Mouse (Mus musculus) hindbrain, embryonic 13.5 days (tissue): ENCODE measurements at regions not wholly inside any gene's neighbourhood (a gene's known extent, or its start where the extent isn't known, plus 50 kb on each side); places are given as distances from the start of the nearest gene placed in this dataset.

Source experiments
- ATAC-seq: fragments of 200-750 bp; cut with Nextera tagmentation; 2 replicates; pipeline ENCODE4 v1.8.0; 2017; ENCODE audit warnings: moderate TSS enrichment; ENCODE audit not compliant: low FRiP score
- H3K27ac ChIP-seq: fragments of 300-500 bp; sonication (generic); 2 replicates; pipeline ENCODE4 v1.5.1; 2015; ENCODE audit warnings: inconsistent platforms, mild to moderate bottlenecking, moderate library complexity
- H3K27me3 ChIP-seq: fragments of 300-500 bp; sonication (generic); 2 replicates; pipeline ENCODE4 v1.6.1; 2015; ENCODE audit warnings: mild to moderate bottlenecking, inconsistent platforms
- H3K36me3 ChIP-seq: fragments of 300-500 bp; sonication (generic); 2 replicates; pipeline ENCODE4 v1.6.1; 2015; ENCODE audit warnings: mild to moderate bottlenecking, inconsistent platforms
- H3K4me1 ChIP-seq: fragments of 300-500 bp; sonication (generic); replicated peaks from 2 replicates; pipeline ENCODE4 v1.6.1; 2015; ENCODE audit warnings: inconsistent platforms
- H3K4me2 ChIP-seq: fragments of 300-500 bp; sonication (generic); 2 replicates; pipeline ENCODE4 v1.6.1; 2015; ENCODE audit warnings: inconsistent platforms, mild to moderate bottlenecking, moderate library complexity
- H3K4me3 ChIP-seq: fragments of 300-500 bp; sonication (generic); 2 replicates; pipeline ENCODE4 v1.5.1; 2015; ENCODE audit warnings: mild to moderate bottlenecking, inconsistent platforms
- H3K9ac ChIP-seq: fragments of 300-500 bp; sonication (generic); 2 replicates; pipeline ENCODE4 v1.6.1; 2015; ENCODE audit warnings: mild to moderate bottlenecking, inconsistent platforms
- H3K9me3 ChIP-seq: fragments of 300-500 bp; sonication (generic); 2 replicates; pipeline ENCODE4 v1.6.1; 2016; ENCODE audit warnings: inconsistent platforms
- WGBS: fragments of 180-500 bp; shearing (Covaris S2); methylation state at CpG from one replicate; pipeline ENCODE4 v1.1.7; 2015; 5-methylcytosine and 5-hydroxymethylcytosine counted together

GRCm38 (mm10) chr14:89242159-89242558 is 771.0 kb upstream of the Pcdh20 start:
- WGBS, result 93% methylated on average over 1 of the region's 1 CpGs
- Histone ChIP-seq H3K27me3 (no peaks in the 10 kb centered on the region), H3K9me3 (no peaks in the 10 kb centered on the region), H3K4me1 (no peaks in the 10 kb centered on the region), H3K27ac (no peak overlapping the region), H3K4me3 (no peak overlapping the region), H3K36me3 (no peaks in the 10 kb centered on the region), H3K9ac (no peak overlapping the region), H3K4me2 (no peak overlapping the region)
- ATAC-seq, result no peak

GRCm38 (mm10) chr14:89236501-89236900 is 765.3 kb upstream of the Pcdh20 start:
- Histone ChIP-seq H3K27ac (no peak overlapping the region), H3K36me3 (no peaks in the 10 kb centered on the region)

DNA sequence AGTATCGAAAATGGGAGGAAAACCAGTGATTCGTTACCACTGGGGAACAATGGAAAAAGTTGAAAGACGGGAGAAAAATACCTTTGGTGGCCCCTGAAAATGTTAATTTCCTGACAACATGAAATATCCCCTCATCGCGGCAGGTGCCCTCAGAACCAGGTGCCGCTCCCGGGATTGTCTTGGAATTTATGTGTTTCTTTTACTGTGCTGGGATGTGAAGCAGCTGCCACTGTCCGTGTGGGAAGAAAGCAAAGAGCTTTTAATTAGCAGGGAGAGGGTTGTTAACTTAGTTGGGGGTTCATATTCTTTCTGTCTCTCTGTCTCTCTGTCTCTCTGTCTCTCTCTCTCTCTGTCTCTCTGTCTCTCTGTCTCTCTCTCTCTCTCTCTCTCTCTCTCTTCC is 759.3 kb upstream of the Pcdh20 start:
- no peak overlapping the region for H3K9ac ChIP-seq
- no peak for ATAC-seq

More at GRCm38 (mm10) chr14:89236501-89236900, 765.3 kb upstream of the Pcdh20 start:
- WGBS, result 82% methylated on average over 3 of the region's 3 CpGs
- Histone ChIP-seq H3K9ac (no peak overlapping the region), H3K27me3 (no peaks in the 10 kb centered on the region), H3K4me3 (no peak overlapping the region), H3K4me2 (no peak overlapping the region), H3K4me1 (no peaks in the 10 kb centered on the region), H3K9me3 (no peaks in the 10 kb centered on the region)
- ATAC-seq, result no peak

DNA sequence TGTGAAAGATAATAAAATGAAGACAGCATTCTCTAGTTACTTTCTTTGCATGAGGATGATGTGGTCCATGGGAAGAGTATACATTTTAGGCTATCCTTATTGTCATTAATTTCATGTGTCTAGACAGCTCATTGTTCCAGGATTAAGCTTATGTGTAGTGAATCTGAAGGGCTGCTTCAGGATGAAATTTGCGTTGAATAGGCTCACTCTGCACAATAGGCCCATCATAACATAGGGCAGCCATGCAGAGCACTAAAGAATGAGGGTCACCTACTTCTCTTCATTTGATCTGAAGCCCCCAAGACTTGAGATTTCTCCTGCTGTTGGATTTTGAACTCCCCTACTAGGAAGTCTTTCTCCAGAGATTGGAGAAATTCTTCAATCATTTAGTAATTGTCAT is 746.2 kb upstream of the Pcdh20 start:
- Histone ChIP-seq H3K4me1 (no peaks in the 10 kb centered on the region), H3K9me3 (no peaks in the 10 kb centered on the region), H3K27me3 (no peaks in the 10 kb centered on the region), H3K36me3 (no peaks in the 10 kb centered on the region), H3K4me2 (no peak overlapping the region), H3K4me3 (no peak overlapping the region), H3K9ac (no peak overlapping the region), H3K27ac (no peak overlapping the region)
- ATAC-seq, result no peak
- 56% methylated on average over 1 of the region's 1 CpGs for WGBS

More for the DNA sequence above, 759.3 kb upstream of the Pcdh20 start:
- Histone ChIP-seq H3K27me3 (no peaks in the 10 kb centered on the region), H3K9me3 (no peaks in the 10 kb centered on the region), H3K4me1 (peaks cover 4% of the 10 kb centered on the region; the same call in 1 of the 2 replicates), H3K36me3 (no peaks in the 10 kb centered on the region), H3K4me2 (peak overlapping the region; percentile 43), H3K27ac (0 out of 2 replicates have a peak overlapping the region, but pooled peaks have one; percentile 8), H3K4me3 (peak overlapping the region; percentile 11; the same call in 1 of the 2 replicates)
- WGBS, result 33% methylated on average over 8 of the region's 8 CpGs

GRCm38 (mm10) chr14:89181386-89181979 is 710.3 kb upstream of the Pcdh20 start:
- no peak for ATAC-seq
- H3K27me3 ChIP-seq, result no peaks in the 10 kb centered on the region
- H3K36me3 ChIP-seq, result no peaks in the 10 kb centered on the region
- no peak overlapping the region for H3K4me2 ChIP-seq
- H3K9me3 ChIP-seq, result no peaks in the 10 kb centered on the region
- no peak overlapping the region for H3K4me3 ChIP-seq
- H3K4me1 ChIP-seq, result no peaks in the 10 kb centered on the region
- 39% methylated on average over 2 of the region's 2 CpGs for WGBS
- H3K9ac ChIP-seq, result no peak overlapping the region
- no peak overlapping the region for H3K27ac ChIP-seq

GRCm38 (mm10) chr14:89142994-89143686 is 671.9 kb upstream of the Pcdh20 start:
- Histone ChIP-seq H3K27ac (no peak overlapping the region), H3K4me1 (no peaks in the 10 kb centered on the region), H3K9me3 (no peaks in the 10 kb centered on the region), H3K27me3 (no peaks in the 10 kb centered on the region), H3K9ac (no peak overlapping the region), H3K4me3 (no peak overlapping the region), H3K36me3 (no peaks in the 10 kb centered on the region), H3K4me2 (no peak overlapping the region)
- WGBS, result 48% methylated on average over 3 of the region's 3 CpGs
- no peak for ATAC-seq

DNA sequence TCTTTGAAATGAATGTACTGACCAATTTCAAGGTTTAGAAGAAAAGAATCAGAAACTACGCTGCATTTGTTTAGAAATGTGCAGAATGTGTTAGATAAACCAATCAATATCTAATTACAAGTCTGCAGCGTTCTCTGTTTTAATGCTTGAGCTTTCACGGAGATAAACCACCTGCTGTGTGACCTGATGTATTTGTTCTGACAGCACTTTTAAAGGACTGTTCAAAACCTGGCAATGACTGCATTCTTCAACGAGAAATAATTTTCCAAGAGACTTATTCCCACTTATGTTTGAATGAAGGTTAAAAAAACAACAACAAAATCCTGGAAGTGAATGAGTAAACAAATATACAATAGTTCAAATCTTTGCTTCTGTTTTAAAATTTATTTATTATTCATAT is 628.1 kb upstream of the Pcdh20 start:
- Histone ChIP-seq H3K9me3 (no peaks in the 10 kb centered on the region), H3K27me3 (no peaks in the 10 kb centered on the region), H3K4me2 (no peak overlapping the region), H3K4me1 (no peaks in the 10 kb centered on the region), H3K9ac (no peak overlapping the region), H3K36me3 (no peaks in the 10 kb centered on the region), H3K4me3 (no peak overlapping the region), H3K27ac (no peak overlapping the region)
- ATAC-seq, result no peak
- WGBS, result 36% methylated on average over 4 of the region's 4 CpGs

DNA sequence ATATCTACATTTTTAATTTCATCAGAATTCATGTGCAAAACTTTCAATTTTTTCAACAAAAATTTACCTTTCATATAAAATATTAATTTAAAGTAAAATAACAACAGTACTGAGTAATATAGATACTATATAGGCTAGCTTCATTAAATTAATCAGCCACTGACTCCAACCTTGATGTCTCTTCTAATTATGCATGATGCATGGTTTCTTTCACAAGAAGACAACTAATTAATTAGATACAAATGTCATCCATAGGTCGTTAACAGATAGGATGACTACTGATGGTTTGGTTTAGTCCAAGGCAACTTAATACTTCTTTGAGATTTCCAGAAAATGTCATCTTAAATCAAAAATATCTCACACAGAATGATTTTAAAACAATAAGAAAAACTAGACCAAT is 618.5 kb upstream of the Pcdh20 start:
- H3K4me3 ChIP-seq, result no peak overlapping the region
- ATAC-seq, result no peak
- WGBS, result 83% methylated on average over 1 of the region's 1 CpGs
- no peak overlapping the region for H3K9ac ChIP-seq
- no peak overlapping the region for H3K27ac ChIP-seq
- H3K4me2 ChIP-seq, result no peak overlapping the region
- H3K36me3 ChIP-seq, result no peaks in the 10 kb centered on the region
- no peaks in the 10 kb centered on the region for H3K4me1 ChIP-seq
- H3K27me3 ChIP-seq, result no peaks in the 10 kb centered on the region
- H3K9me3 ChIP-seq, result no peaks in the 10 kb centered on the region

DNA sequence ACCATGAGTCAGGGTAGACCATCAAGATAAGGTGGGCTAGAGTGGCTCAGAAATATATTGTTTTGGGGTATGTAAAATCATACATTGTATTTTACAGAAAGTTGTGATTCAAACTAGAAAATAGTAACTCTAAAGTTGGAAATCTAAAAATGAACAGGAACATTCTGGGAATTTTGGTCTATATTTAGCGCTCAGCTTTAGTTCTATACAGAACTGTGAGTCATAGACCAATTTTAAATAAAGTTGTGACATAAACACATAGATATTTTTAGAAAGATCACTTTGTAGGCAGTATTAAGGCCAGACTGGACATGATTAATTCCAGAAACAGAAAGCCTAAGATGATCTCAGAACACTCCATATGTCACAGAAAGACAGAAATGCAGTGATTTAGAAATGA is 604.8 kb upstream of the Pcdh20 start:
- no peak for ATAC-seq
- no peak overlapping the region for H3K27ac ChIP-seq
- no peaks in the 10 kb centered on the region for H3K9me3 ChIP-seq
- H3K4me2 ChIP-seq, result no peak overlapping the region
- H3K27me3 ChIP-seq, result no peaks in the 10 kb centered on the region
- no peaks in the 10 kb centered on the region for H3K36me3 ChIP-seq
- H3K9ac ChIP-seq, result no peak overlapping the region
- H3K4me1 ChIP-seq, result no peaks in the 10 kb centered on the region
- H3K4me3 ChIP-seq, result no peak overlapping the region
- 94% methylated on average over 1 of the region's 1 CpGs for WGBS

- 83% methylated on average over 1 of the region's 1 CpGs for WGBS
- no peaks in the 10 kb centered on the region for H3K36me3 ChIP-seq
- no peak for ATAC-seq
Observed at GRCm38 (mm10) chr14:89063971-89064370, 592.8 kb upstream of the Pcdh20 start.

DNA sequence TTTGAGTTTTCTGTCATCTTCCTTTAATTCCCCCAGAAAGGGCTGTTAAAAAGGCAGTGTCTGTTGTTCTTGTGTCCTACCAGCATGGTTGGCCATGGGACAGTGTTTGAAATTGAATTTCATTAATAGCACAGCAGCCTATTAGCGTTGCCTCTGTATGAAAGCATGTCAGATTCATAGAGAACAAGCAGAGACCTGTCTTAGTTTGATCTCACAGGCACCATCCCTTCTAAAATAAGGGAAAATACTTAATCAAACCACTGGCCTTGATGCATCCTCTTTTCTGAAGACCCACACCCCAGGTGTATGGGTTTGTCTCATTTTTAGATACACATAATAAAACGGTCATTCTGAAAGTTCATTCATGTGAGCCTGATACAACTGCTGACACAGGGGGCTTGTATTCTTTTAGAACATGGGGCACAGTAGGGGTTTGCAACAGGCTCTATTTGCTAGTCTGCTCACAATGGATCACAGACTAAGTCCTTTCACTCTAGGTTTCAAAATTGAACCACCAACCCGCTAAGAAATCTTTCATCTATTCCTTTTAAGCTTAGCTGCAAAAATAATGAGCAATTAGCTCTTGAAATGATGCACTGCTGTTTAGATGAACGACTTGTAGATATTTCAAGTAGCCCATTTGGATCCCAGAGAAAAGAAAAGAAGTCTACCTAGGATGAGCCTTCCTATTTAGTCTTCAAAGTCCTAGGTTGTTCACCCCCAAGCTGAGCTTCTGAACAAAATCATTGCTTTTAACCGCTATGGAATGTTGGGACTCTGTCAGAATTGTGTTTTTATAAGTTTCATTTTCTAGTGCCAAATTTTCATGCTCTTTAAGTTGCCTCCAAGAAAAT is 591.6 kb upstream of the Pcdh20 start:
- H3K4me2 ChIP-seq, result no peak overlapping the region
- WGBS, result 72% methylated on average over 5 of the region's 5 CpGs
- no peaks in the 10 kb centered on the region for H3K4me1 ChIP-seq
- H3K4me3 ChIP-seq, result no peak overlapping the region
- no peaks in the 10 kb centered on the region for H3K27me3 ChIP-seq
- H3K9me3 ChIP-seq, result no peaks in the 10 kb centered on the region
- ATAC-seq, result no peak
- no peaks in the 10 kb centered on the region for H3K36me3 ChIP-seq
- no peak overlapping the region for H3K27ac ChIP-seq
- no peak overlapping the region for H3K9ac ChIP-seq

More at GRCm38 (mm10) chr14:89063971-89064370, 592.8 kb upstream of the Pcdh20 start:
- H3K4me3 ChIP-seq, result no peak overlapping the region
- no peak overlapping the region for H3K27ac ChIP-seq
- H3K4me1 ChIP-seq, result no peaks in the 10 kb centered on the region
- no peak overlapping the region for H3K9ac ChIP-seq
- H3K27me3 ChIP-seq, result no peaks in the 10 kb centered on the region
- no peaks in the 10 kb centered on the region for H3K9me3 ChIP-seq
- H3K4me2 ChIP-seq, result no peak overlapping the region

DNA sequence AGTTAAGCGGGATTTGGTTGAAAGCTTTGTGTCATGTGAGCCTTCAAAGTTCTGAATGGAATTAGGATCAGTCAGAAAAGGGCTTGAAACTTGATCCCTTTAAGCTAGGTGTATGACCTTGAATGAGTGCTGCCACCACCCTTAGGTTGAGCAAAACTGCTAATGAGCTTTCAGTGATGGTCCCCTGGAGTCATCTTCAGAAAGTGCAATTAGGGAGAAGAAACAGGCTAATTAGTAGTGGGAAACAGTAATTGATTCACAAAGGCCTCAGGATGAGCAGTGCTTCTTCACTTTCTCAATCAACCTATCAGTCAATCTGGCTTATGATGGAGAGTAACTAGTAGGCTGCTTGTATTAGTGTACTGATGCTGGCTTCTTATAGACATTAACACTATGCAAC is 590.1 kb upstream of the Pcdh20 start:
- no peak for ATAC-seq
- Histone ChIP-seq H3K36me3 (no peaks in the 10 kb centered on the region), H3K4me1 (no peaks in the 10 kb centered on the region), H3K27me3 (no peaks in the 10 kb centered on the region), H3K9me3 (no peaks in the 10 kb centered on the region), H3K4me3 (no peak overlapping the region), H3K9ac (no peak overlapping the region), H3K27ac (no peak overlapping the region), H3K4me2 (no peak overlapping the region)
- WGBS, result 71% methylated on average over 1 of the region's 1 CpGs
